Mouse (Mus musculus) heart, postnatal 0 days (tissue): ENCODE measurements around the gene Slc17a1.

ENCODE experiments used
- CTCF ChIP-seq: IDR thresholded peaks from 2 replicates; pipeline ENCODE4 v1.5.1; 2016; ENCODE audit warnings: antibody characterized with exemption, control low read depth, low read depth
- EP300 ChIP-seq: IDR thresholded peaks from 2 replicates; pipeline ENCODE4 v1.6.1; 2016; ENCODE audit warnings: antibody characterized with exemption, low read depth

DNA sequence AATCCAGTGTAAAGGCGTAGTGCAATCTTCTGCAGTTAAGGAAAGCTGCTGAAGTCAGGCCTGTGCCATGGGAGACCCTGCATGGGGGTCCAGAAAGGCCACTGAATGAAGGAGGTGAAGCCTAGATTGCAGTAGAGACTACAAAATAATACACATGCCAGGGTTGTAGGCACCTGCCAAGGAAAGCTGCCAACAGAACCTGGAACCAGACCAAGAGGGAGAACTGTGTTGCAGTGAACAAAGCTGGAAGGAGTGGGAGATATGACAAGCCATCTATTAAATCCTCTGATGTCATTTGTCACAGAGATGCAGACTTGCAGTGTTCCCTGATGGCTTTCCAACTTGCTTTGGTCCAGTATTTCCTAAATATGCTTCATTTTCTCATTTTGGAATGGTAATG lies 71.1 kb downstream of the Slc17a1 start:
- TF ChIP-seq EP300, result no peak
- TF ChIP-seq CTCF, result no peak
